Mouse (Mus musculus) lung, postnatal 0 days (tissue): ENCODE measurements around the gene Arhgap22.

ENCODE experiments used
- CTCF ChIP-seq: IDR thresholded peaks from 2 replicates; pipeline ENCODE4 v1.5.1; 2016; ENCODE audit warnings: antibody characterized with exemption, mild to moderate bottlenecking
- EP300 ChIP-seq: IDR thresholded peaks from 2 replicates; pipeline ENCODE4 v1.6.1; 2016; ENCODE audit warnings: antibody characterized with exemption, mild to moderate bottlenecking, control low read depth

GRCm38 (mm10) chr14:33358891-33359290 is 145.1 kb downstream of the Arhgap22 start:
- TF ChIP-seq CTCF (no peak), EP300 (no peak)
